Mouse (Mus musculus): ENCODE data around the gene Sfxn4.

Sfxn4 gene

GRCm38 (mm10) chr19:60837747-60838146 is 23.5 kb downstream of the Sfxn4 start:
- peak; percentile 50 to 71 for DNase-seq (ENCODE audit: low spot score in 2 of 2)

DNA sequence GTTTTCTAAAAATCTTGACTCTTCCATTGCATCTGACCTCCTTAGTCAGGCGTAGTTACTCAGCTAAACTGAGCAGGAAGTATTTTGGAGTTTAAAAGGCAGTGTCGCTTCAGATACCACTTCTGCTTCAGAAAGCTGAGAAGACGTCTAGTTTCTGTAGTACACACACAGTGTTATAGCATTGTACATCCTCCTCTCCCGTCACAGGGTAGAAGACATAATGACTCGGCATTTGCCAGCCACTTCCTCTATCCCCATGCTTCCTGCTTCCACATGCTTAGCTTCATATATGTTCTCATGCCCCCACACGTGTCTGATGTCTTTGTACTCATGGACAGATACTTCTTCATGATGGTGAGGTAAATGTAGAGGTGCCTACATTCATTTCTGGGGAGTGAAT is 42.6 kb downstream of the Sfxn4 start:
- DNase-seq (ENCODE audit: low spot score in 2 of 2): peak in 1 of 2 experiments; percentile 24

GRCm38 (mm10) chr19:60813133-60813532 is 48.1 kb downstream of the Sfxn4 start:
- DNase-seq (ENCODE audit: low spot score in 2 of 2): no peak

DNA sequence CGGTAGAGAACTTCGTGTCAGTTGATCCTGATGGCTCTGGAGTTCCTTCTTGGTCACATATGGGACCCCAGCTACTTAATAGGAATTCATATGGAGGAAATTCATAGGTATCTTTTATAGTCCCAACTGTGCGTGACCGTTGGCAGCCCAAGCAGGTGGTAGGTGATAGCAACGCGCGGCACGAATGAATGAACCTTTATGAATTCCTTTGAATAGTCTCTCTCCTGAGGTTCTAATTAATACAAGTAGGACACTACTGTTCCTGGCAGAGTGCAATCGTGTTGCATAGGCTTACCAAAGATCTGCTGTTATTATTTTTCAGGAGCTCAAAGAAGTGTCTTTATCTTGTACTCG is 49.3 kb downstream of the Sfxn4 start:
- peak; percentile 24 to 34 for DNase-seq (ENCODE audit: low spot score in 2 of 2)

DNA sequence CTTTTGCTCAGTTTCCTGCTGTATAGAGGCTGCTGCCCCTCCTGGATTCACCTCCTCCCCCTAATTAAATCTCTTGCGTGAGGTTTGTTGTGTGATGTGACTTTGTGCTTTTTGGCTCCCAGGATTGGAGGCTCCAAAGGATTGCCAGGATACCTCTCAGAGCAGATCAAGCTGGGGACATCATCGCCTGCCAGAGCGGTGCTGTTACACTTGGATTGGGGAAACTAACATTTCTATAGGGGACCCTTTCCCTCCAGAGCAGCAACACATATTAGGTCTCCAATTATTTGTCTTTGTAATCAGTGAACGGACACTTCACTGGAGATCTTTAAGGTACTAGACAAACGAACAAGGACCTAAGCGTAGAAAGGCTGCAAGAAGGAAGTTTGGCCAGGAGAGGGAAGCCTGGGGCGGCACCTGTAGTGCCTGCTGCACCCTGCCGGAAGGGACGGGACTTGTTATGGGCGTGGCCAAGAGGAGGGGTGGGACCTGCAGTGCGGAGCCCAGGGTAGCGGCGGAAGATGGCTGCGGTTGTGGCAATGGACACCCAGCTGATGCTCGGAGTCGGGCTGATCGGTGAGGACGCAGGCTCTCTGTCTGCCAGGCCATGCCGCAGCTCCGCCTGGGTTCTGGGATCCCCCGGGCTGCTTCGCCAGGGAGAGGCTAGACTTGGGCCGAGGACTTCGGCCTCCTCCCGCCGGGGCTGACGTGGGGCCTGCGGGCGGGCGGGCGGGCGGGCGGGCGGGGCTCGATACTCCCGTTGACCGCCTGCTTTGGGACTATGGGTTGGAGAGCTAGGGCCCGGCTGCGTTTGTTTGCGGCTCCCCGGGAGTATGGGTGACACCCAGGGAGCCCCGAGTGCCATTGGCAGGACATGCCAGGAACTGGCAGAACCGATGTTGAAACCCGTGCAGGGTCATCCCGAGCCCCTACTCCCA is 49.9 kb downstream of the Sfxn4 start, which contains the start of gene Fam45a:
Gene Fam45a, plus strand, starts transcription at position 488 of the 938 bp plus-strand sequence.
- peak; percentile 94 for DNase-seq (ENCODE audit: low spot score in 2 of 2)

GRCm38 (mm10) chr19:60809927-60810326 is 51.4 kb downstream of the Sfxn4 start:
- DNase-seq (ENCODE audit: low spot score in 2 of 2): no peak

- no peak for DNase-seq (ENCODE audit: low spot score in 2 of 2)
Observed at GRCm38 (mm10) chr19:60804903-60805302, 56.4 kb downstream of the Sfxn4 start.

DNA sequence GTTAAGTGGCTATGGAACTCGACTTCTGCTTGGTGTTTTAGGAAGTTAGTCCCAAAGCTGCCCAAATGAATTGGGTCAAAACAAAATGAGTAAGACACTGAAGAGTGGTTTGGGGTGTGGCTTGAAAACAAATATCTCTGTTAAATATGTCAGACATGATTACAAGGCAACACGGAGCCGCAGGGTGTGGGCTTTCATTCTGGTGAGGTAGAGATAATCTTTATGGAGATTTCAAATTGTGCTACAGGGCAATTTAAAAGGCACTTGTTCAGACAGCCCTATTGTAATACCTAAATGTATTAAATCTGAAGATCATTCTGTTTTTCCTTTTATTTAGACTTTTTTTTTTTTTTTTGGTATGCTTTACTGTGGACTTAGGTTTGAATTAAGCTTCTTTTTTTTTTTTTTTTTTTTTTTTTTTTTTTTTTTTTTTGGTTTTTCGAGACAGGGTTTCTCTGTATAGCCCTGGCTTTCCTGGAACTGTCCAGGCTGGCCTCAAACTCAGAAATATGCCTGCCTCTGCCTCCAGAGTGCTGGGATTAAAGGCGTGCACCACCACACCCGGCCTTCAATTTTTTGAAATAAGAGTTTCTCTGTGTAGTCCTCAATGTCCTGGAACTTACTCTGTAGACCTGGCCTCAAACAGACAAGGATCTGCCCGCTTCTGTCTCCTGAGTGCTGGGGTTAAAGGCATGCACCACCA is 61.3 kb downstream of the Sfxn4 start:
- no peak for DNase-seq (ENCODE audit: low spot score in 2 of 2)

DNA sequence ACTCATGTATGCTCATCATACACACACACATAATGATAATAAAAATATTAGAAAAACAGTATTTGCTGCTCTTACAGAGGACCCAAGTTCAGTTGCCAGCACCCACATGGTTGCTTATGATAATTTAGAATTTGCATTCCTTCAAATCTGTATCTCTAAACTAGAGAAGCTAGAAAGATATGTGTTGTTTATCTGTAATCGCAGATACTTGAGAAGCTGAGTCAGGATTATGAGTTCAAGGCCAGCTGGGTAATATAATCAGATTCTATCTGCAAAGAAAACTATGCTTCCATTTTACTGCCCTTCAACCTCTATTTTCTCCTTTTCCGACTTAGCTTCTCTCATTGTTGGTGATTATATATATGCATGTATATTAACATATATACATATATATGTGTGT is 63.9 kb downstream of the Sfxn4 start:
- DNase-seq (ENCODE audit: low spot score in 2 of 2): no peak

DNA sequence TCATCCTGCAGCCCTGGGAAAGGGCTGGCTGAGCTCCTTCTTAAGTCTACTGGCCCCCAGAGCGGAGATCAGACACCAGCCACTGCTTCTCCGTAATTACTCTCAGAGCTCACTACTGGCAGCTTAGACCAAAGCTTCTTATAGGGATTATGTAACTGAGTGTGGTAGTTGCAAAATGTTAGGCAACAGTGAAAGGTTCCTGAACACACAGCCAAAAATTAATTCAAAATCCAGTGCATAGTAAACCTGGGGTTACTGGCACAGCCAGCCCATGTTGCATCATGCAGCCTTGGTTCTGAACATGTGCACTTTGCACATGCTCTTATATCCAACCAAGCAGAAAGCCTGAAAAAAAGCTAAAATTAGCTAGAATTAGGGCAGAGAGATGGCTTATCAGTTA is 66.0 kb downstream of the Sfxn4 start:
- no peak for DNase-seq (ENCODE audit: low spot score in 2 of 2)

DNA sequence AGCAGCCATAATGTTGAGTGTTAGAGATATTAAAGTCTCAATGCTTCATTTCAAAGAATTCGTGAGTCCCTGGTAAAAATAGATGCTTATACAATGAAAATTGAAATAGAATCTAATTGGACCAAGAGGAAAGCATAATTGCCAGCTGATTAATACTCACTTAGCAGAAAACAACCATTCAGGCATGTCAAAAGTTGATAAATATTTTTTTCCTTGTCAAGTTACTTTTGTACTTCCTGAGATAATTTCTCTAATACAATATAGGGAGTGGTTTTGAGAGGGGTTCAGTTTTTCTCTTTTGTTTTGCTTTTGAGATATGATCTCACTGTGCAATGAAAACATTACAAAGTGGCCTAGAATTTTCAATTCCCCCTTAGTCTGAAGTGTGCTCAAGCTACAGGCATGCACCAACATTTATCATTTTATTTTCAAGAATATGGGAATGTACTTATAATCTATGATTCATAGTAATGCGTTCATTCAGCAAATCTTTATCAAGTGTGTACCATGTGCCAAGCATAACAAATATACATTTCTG is 68.0 kb downstream of the Sfxn4 start:
- no peak for DNase-seq (ENCODE audit: low spot score in 2 of 2)

GRCm38 (mm10) chr19:60791164-60791563 is 70.1 kb downstream of the Sfxn4 start:
- no peak for DNase-seq (ENCODE audit: low spot score in 2 of 2)

- DNase-seq (ENCODE audit: low spot score in 2 of 2): peak; percentile 96 to 98
Observed at GRCm38 (mm10) chr19:60790551-60791161, 70.6 kb downstream of the Sfxn4 start, which contains the start of gene Eif3a. Gene Eif3a (minus strand): TSS chr19:60790658.

DNA sequence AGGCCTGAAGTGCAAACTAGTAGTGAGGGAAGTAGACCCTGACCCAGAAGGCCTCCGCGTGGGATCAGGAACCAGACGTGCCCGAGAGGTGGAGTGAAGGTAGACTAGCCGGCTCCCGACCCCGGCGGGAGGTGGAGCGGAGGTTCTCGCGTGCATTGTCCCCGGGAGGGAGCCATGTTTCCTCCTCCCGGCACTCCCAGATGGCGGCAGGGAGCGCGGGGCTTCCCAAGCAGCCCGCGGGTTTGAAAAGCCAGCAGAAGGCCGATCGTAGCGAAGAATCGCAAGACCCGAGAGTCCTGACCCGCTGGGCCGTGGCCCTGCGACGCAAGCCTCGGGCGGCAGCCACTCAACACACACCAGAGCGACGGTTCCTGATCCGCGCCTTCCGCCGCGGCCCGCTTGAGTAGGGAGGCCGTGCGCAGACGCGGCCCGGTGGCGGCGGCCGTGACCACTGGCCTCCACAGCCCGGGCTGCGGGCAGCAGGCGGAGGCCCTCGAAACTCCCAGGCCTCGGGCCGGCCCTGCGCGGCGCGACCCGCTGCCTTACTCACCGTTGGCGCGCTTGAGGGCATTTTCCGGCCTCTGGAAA is 71.3 kb downstream of the Sfxn4 start:
- DNase-seq (ENCODE audit: low spot score in 2 of 2): peak; percentile 57 to 63

DNA sequence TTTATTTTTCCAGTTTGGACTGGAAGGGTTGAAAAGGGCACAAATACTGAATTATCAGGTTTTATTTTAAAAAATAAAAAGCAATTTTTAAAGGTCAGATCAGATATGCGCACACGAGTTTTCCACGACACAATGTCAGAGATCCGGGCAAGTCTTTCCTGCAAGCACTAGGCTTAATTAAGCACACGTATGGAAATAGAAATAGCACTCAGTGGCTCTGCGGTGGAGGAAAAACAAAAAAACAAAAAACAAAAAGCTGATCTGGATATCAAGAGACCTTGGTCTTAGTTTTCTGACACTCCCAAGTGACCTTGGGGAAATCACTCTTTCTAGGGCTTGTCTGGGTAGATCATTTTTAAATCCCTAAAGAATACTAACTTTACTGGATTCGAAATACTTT is 71.8 kb downstream of the Sfxn4 start:
- no peak for DNase-seq (ENCODE audit: low spot score in 2 of 2)

DNA sequence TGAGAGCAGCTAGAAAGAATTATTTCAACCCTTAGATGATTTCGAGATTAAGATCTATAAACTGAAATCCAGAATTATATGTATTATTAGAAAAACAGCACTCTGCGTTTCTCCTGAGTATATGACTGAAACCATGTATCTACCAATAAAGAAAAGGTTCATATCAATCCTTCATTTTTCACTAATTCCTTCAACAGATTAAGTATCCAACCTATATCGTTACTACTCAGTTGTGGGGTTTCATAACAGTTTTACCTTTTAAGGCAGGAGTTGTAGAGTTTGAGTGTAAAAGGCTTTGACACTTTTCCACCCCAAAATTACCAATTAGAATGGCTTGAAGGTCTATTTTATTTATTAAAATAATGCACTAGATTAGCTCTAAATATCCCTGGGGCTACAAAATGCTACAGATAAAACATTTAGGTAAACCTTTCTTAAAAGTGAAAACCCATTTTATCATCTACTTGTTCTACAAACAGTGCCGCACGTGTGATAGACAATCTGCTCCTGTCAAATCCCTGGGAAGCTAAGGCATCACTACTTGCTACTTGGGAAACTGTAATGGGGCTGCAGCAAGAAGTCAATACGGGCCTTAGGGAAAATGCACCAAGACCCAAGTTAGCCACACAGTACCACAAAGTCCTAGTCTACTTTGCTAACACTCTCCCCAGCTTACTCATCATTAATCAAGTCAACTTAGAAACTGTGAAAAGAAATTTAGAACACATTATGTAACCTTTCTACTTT is 72.9 kb downstream of the Sfxn4 start:
- no peak for DNase-seq (ENCODE audit: low spot score in 2 of 2)

- no peak for DNase-seq (ENCODE audit: low spot score in 2 of 2)
Observed at GRCm38 (mm10) chr19:60787465-60788150, 73.7 kb downstream of the Sfxn4 start.

Data from right cerebral cortex, postnatal 10 days (tissue).